Mouse (Mus musculus) right cerebral cortex, postnatal 25 days (tissue): ENCODE results near the gene Tgfa.

ENCODE experiments used
- DNase-seq: peaks from one replicate; pipeline ENCODE4 v3.0.0; 2022

Tgfa gene

GRCm38 (mm10) chr6:86188741-86189480 is 6.1 kb upstream of the Tgfa start:
- DNase-seq = no peak

DNA sequence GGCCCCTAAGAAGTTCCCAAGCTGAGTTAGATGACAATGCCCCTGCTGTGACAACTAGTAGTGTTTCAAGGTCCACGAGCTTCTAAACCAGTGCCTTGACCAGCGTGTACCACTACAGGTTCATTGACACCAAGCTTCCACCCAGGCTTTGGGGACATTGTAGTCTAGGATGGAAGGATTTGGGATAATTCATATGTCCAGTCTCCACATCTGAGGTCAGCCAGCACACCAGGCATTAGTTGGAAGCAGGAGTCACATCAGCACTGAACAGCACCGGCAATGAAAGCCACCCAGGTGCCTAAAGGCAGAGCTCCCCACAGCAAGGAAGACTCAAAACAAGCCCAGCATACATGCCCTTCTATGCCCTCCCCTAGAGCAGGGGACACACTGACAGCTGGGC is 4.4 kb upstream of the Tgfa start:
- DNase-seq = no peak

- DNase-seq = no peak
These were observed 2.0 kb upstream of the Tgfa start for GRCm38 (mm10) chr6:86192978-86193377.

GRCm38 (mm10) chr6:86193879-86194278 is 1.1 kb upstream of the Tgfa start:
- peak; percentile 50 for DNase-seq

- no peak for DNase-seq
These were observed 1.0 kb downstream of the Tgfa start for GRCm38 (mm10) chr6:86196034-86196433.

- no peak for DNase-seq
These were observed 2.3 kb downstream of the Tgfa start for GRCm38 (mm10) chr6:86197150-86197862.

DNA sequence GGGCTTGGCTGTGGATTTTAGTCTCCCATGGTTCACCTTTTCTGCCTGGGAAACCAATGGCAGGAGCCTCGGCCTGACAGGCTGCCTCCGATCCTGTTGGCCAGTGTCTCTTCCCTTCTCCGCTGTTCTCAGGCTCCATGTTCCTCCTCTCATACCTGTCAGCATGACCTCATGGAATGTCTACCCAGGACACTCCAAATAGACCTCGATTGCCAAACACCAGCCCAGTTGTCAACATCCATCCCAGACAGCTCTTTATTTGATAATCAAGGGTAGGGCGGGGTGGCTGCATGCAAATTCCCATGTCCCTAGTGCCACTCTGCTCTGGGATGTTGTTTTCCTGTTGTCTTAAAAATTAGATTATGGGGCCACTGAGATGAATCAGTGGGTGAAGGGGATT is 5.9 kb downstream of the Tgfa start:
- no peak for DNase-seq

DNA sequence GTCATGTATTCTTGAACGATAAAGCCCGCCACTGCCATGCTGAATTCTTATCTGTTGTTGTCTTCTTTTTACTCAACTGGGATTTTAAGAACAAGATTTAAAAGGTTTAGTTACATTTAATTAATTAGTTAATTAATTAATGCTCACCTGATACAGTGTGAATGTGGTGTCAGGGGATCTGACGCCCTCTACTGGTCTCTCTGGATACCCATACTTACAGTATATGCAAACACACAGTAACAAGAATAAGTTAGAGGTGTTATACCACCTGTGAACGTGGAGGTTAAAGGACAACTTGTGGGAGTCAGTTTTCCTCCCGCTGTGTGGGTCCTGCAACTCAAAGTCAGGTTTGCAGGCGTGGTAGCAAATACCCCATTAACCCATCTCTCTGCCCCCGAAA is 8.1 kb downstream of the Tgfa start:
- no peak for DNase-seq

DNA sequence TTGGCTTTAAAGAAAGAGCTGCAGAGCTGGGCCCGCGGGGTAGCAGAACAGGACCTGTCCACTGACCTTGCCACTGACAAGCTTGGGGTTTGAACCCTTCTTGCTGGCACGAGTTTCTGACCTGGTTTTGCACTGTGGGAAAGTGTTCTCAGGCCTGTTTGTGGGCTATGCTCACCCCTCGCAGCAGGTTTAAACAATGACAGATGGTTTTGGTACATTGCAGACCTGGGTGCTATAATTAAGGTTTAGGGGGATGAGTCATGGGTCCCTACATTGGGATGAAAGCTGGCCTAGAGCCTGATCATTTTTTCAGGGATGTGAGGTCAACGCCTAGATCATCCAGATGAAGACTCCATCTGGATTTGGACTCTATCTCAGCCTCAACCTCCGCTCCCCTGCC is 11.0 kb downstream of the Tgfa start:
- no peak for DNase-seq

- DNase-seq = no peak
These were observed 12.0 kb downstream of the Tgfa start for GRCm38 (mm10) chr6:86206985-86207384.

DNA sequence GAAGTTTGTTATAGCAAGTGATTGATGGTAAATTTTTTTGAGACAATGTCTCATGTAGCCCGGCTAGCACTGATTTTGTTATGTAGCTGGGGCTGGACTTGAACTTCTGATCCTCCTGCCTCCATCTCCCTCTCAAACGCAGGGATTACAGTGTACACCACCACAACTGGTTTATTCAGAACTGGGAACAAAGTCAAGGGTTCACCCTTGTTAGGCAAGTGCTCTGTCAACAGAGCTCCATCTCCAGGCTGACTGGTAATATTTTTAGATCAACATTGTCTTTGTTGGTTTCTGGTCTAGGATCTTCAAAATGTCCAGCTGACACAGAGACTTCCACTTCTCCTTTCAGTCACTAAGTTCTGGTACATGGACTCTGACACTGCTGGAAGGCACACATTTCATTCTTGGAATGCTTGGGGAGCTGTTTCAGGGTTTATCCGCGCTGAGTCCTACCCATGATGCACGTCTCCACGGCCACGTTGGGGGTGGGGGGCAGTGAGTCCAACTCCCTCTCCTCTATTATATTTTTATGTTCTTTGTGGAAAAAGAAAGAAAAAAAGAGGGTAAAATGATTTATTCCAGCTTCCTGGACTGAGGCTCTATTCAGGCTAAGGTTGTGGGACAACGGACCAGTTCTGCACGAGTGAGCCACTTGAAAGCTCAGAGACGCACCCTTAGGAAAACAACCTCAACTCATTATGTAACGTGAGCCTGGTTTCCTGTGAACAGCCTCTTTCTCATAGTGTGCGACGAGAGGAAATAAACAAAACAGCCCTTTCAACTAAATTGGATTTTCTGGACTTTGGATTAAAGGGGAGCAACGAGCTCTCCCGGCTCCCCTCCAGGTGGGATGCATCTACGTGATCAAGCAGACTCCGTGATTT is 14.4 kb downstream of the Tgfa start:
- DNase-seq = no peak

DNA sequence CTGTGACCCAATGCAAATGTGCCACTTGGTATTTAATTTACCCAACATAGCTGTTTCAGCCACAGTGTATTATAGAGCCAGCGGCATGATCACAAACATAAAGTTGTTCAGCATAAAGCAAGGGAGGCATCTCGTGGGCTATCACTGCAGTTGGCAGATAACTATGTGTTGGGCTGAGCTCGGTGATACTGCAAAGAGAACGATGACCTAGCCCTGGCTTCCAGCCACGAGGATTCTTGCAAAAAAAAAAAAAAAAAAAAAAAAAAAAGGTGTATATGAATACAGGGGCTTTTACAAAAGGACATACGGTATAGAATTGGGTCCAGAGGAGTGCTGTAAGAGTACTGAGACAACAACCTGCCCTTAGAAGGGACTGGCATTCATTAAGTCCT is 15.0 kb downstream of the Tgfa start:
- no peak for DNase-seq

- DNase-seq = no peak
These were observed 15.6 kb downstream of the Tgfa start for GRCm38 (mm10) chr6:86210619-86211018.

- DNase-seq = no peak
These were observed 16.2 kb downstream of the Tgfa start for GRCm38 (mm10) chr6:86211081-86211763.

DNA sequence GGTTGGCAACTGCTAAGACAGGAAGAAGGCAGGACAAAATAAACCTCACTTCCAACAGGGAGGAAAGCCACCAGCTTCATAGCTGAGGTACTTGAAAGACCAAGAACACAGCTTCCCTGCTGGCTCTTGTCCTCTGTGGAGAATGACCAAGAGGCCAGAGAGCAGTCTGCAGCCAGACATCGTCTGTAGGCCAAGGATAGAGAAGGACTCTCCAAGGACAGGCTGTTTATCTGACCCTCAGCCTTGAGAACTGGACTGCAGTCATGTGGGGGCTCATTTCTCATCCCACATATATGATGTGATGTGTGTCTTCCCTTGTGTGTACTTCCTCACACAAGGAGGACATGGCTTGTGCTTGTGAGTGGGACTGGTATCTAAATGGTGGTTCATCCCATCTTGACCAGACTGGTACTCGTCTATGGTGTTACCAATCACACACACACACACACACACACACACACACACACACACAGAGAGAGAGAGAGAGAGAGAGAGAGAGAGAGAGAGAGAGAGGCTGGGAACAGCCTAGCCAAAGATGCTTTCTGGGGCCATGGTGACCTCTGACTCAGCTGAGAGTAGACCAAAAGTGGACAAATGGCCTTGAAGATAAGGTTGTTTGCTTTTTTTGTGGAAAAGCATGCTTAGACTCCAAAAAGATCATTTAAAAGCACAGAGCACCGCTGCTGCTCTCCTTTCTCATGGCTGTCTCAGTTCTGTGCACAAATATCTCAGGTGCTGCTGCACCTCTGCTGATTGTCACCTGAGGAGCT is 18.0 kb downstream of the Tgfa start:
- DNase-seq = no peak

DNA sequence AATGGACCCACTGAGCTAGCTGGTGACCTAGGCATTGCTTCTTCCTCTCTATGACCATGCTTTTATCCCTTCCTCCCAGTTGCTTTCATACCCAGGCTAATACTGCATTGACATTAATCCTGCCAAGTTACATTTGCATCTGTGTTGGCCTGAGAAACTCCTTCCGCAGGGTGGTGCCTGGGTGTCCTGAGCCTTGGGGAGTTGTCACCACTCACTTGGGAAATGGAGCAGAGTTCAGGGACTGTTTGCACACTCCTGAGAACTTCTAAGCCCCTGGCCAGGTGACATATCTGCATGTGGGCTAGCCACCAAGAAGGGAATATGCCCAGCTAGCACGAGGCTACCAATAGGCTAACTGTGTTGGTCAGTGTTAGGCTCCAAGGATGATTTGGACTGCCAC is 23.0 kb downstream of the Tgfa start:
- DNase-seq = no peak

DNA sequence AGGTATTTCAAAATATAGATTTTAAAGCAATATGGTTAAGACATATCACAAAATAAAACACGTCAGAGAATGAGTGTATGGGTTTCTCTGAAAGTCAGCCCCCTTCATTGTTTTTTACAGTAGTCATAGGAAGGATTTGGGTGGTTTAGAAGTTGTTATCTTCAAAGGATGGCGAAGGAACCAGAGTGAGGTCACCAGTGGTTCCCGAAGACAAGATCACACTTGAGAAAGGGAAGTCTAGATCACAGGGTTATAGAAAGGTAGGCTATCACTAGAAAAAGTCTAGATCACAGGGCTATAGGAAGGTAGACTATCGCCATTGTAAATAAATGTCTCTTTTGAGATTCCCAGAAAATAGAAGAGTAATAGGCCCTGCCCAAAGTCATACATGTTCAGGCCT is 23.7 kb downstream of the Tgfa start:
- no peak for DNase-seq

- DNase-seq = peak; percentile 25
These were observed 24.5 kb downstream of the Tgfa start for GRCm38 (mm10) chr6:86219494-86219893.

DNA sequence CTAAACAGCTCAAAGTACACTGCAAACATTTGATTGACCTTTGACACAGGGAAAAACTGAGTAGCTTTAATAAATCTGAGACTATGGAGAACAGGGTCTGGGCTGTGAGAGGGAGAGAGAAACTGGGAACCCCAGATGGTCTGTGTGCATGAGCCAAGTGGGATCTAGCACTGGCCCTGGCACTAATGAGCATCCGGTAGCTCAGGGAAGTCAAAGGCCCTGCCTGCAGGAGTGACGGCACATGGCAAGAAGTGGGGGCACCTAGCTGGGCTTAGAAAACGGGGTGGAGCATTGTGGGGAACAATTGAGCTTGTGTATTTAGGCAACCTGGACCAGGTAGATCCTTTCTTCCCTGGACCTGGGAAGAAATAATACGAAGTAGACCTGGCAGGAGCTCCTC is 25.1 kb downstream of the Tgfa start:
- DNase-seq = no peak

- no peak for DNase-seq
These were observed 27.4 kb downstream of the Tgfa start for GRCm38 (mm10) chr6:86222381-86222780.

GRCm38 (mm10) chr6:86225604-86226003 is 30.6 kb downstream of the Tgfa start:
- DNase-seq = no peak

DNA sequence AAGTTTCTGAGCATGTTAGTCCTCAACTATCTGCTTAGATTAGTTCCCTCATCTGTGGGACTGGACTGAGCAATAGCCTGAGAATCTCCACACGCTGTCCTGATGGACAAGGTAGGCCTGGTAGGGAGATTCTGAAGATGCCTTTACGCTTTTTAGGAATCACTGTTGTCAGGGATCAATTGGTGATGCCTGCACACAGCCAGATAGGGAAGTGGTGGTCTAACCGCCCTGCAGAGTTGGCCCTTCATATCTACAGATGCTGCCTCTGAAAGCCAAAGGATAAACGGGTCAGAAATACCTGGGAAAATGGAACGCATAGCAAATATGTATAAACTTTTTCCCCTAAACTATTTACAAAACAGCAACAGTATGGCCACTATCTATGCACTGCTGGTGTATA is 37.3 kb downstream of the Tgfa start:
- DNase-seq = no peak
